Mouse (Mus musculus) G1E (cell line): ENCODE data around the gene Csl. TPM values are rescaled to one million over a fixed set of nuclear protein-coding genes. Genes with fewer than 3 reads are reported as not detected.

Experiments
- ATAC-seq: 2 replicates; pipeline ENCODE4 v1.8.0; 2016; ENCODE audit warnings: mild to moderate bottlenecking; ENCODE audit not compliant: insufficient number of reproducible peaks, poor library complexity, low FRiP score, severe bottlenecking; ENCODE audit errors: extremely low read depth
- DNase-seq: peaks from one replicate; pipeline ENCODE4 v3.0.0; 2012; ENCODE audit warnings: low spot score
- H3K27me3 ChIP-seq: 2 replicates; pipeline ENCODE4 v1.6.1; 2012; ENCODE audit warnings: mild to moderate bottlenecking, low read length, inconsistent platforms; ENCODE audit not compliant: insufficient read depth
- H3K36me3 ChIP-seq: replicated peaks from 2 replicates; pipeline ENCODE3; 2012; ENCODE audit warnings: mild to moderate bottlenecking, inconsistent platforms
- H3K4me1 ChIP-seq: 2 replicates; pipeline ENCODE4 v1.6.1; 2012; ENCODE audit warnings: low read depth, low read length, inconsistent platforms, mixed read lengths; ENCODE audit not compliant: insufficient read depth
- H3K4me3 ChIP-seq: 2 replicates; pipeline ENCODE4 v1.5.1; 2012; ENCODE audit warnings: low read depth, mild to moderate bottlenecking, inconsistent platforms, low read length, moderate library complexity, mixed read lengths
- H3K9me3 ChIP-seq: replicated peaks from 2 replicates; pipeline ENCODE4 v1.6.1; 2012; ENCODE audit warnings: inconsistent platforms
- CTCF ChIP-seq: IDR thresholded peaks from 2 replicates; pipeline ENCODE4 v1.5.1; 2012; ENCODE audit warnings: low read depth, low read length, inconsistent platforms, mixed read lengths
- GATA1 ChIP-seq: IDR thresholded peaks from 2 replicates; pipeline ENCODE4 v1.6.1; 2012; ENCODE audit warnings: borderline replicate concordance, low read length, inconsistent platforms, mixed read lengths
- GATA2 ChIP-seq: IDR thresholded peaks from 2 replicates; pipeline ENCODE4 v1.6.1; 2012; ENCODE audit warnings: low read depth, low read length, inconsistent platforms, borderline replicate concordance
- POLR2AphosphoS5 ChIP-seq: IDR thresholded peaks from 2 replicates; pipeline ENCODE4 v1.6.1; 2012; ENCODE audit warnings: low read depth, low read length, inconsistent platforms; ENCODE audit not compliant: insufficient replicate concordance
- TAL1 ChIP-seq: conservative IDR thresholded peaks from 2 replicates; pipeline ENCODE4 v1.6.1; 2012; ENCODE audit warnings: low read depth, low read length, inconsistent platforms, mixed read lengths
- polyA plus RNA-seq: library from polyadenylated mRNA; stranded (reverse); fragments of >175 nt; gene quantifications from 2 replicates; pipeline ENCODE4 v1.2.3, GENCODE M21; 2012
- total RNA-seq, 2 experiments: library from RNA; stranded (forward) in 1 of 2; stranded (reverse) in 1 of 2; fragments of 200-1000 nt in 1 of 2; fragments of >200 nt in 1 of 2; fragmentation: Nextera tagmentation in 1 of 2; gene quantifications; 2 replicates each; pipeline ENCODE4 v1.2.3; 2014 to 2017

The Csl gene
- total and polyA plus RNA-seq, 3 experiments = 0.55 TPM; not detected in 2

- ATAC-seq (no peak), DNase-seq (no peak)
- no peak overlapping the region for H3K4me3 ChIP-seq
- H3K27me3 ChIP-seq = no peaks in the 10 kb centered on the region
- no peaks in the 10 kb centered on the region for H3K4me1 ChIP-seq
- no peaks in the 10 kb centered on the region for H3K36me3 ChIP-seq
- no peak for TF ChIP-seq GATA2
- no peak for TF ChIP-seq CTCF
- TF ChIP-seq POLR2AphosphoS5 = no peak
- no peak for TF ChIP-seq TAL1
- TF ChIP-seq GATA1 = no peak
- peaks cover 10% of the 10 kb centered on the region for H3K9me3 ChIP-seq
These were observed 17.7 kb downstream of the Csl start for GRCm38 (mm10) chr10:99741609-99742280.

GRCm38 (mm10) chr10:99713129-99713528, 46.3 kb downstream of the Csl start:
- H3K4me1 ChIP-seq = no peaks in the 10 kb centered on the region
- ATAC-seq = no peak
- H3K4me3 ChIP-seq = no peak overlapping the region
- H3K36me3 ChIP-seq = no peaks in the 10 kb centered on the region
- H3K27me3 ChIP-seq = no peaks in the 10 kb centered on the region
- TF ChIP-seq POLR2AphosphoS5 (no peak), CTCF (no peak), TAL1 (no peak)
- DNase-seq = no peak
- H3K9me3 ChIP-seq = peaks cover 14% of the 10 kb centered on the region

- no peaks in the 10 kb centered on the region for H3K4me1 ChIP-seq
- DNase-seq (no peak), ATAC-seq (no peak)
- H3K4me3 ChIP-seq = no peak overlapping the region
- H3K36me3 ChIP-seq = no peaks in the 10 kb centered on the region
- TF ChIP-seq GATA2 (no peak), POLR2AphosphoS5 (no peak), GATA1 (no peak), CTCF (no peak), TAL1 (no peak)
- H3K9me3 ChIP-seq = peaks cover 10% of the 10 kb centered on the region; the same call in 1 of the 2 replicates
- H3K27me3 ChIP-seq = no peaks in the 10 kb centered on the region
These were observed 47.9 kb downstream of the Csl start for GRCm38 (mm10) chr10:99711567-99711966.
